Mouse (Mus musculus) hindbrain, embryonic 11.5 days (tissue): Measurements from ENCODE around the gene Wnt10b. TPM values are rescaled to one million over a fixed set of nuclear protein-coding genes. Genes with fewer than 3 reads are reported as not detected.

ENCODE experiments used
- ATAC-seq: fragments of 200-750 bp; cut with Nextera tagmentation; 2 replicates; pipeline ENCODE4 v1.8.0; 2017; ENCODE audit warnings: mild to moderate bottlenecking, moderate TSS enrichment, moderate library complexity; ENCODE audit not compliant: low FRiP score
- DNase-seq: peaks from one replicate; pipeline ENCODE4 v3.0.0-alpha.2; 2015; ENCODE audit warnings: low spot score
- H3K27ac ChIP-seq: fragments of 300-500 bp; sonication (generic); 2 replicates; pipeline ENCODE4 v1.5.1; 2014; ENCODE audit warnings: mild to moderate bottlenecking, low read depth, low read length
- H3K27me3 ChIP-seq: fragments of 300-500 bp; sonication (generic); 2 replicates; pipeline ENCODE4 v1.6.1; 2014; ENCODE audit warnings: mild to moderate bottlenecking, low read length, moderate library complexity, mixed read lengths; ENCODE audit not compliant: control insufficient read depth, insufficient read depth
- H3K36me3 ChIP-seq: fragments of 300-500 bp; sonication (generic); 2 replicates; pipeline ENCODE4 v1.6.1; 2014; ENCODE audit warnings: mild to moderate bottlenecking, low read length, moderate library complexity, mixed read lengths; ENCODE audit not compliant: control insufficient read depth, insufficient read depth
- H3K4me1 ChIP-seq: fragments of 300-500 bp; sonication (generic); replicated peaks from 2 replicates; pipeline ENCODE4 v1.6.1; 2014; ENCODE audit warnings: low read length, mixed read lengths; ENCODE audit not compliant: control insufficient read depth, insufficient read depth
- H3K4me2 ChIP-seq: fragments of 300-500 bp; sonication (generic); replicated peaks from 2 replicates; pipeline ENCODE4 v1.6.1; 2014; ENCODE audit warnings: mild to moderate bottlenecking, low read depth, low read length
- H3K4me3 ChIP-seq: fragments of 300-500 bp; sonication (generic); 2 replicates; pipeline ENCODE4 v1.5.1; 2014; ENCODE audit warnings: low read depth, low read length
- H3K9ac ChIP-seq: fragments of 300-500 bp; sonication (generic); 2 replicates; pipeline ENCODE4 v1.6.1; 2014; ENCODE audit warnings: low read depth, low read length
- H3K9me3 ChIP-seq: fragments of 300-500 bp; sonication (generic); 2 replicates; pipeline ENCODE4 v1.6.1; 2016; ENCODE audit warnings: low read length; ENCODE audit not compliant: control insufficient read depth
- WGBS: fragments of 180-500 bp; shearing (Covaris S2); extraction: QIAGEN DNeasy Blood & Tissue Kit; methylation state at CpG from one replicate; pipeline ENCODE4 v1.1.7; 2014; 5-methylcytosine and 5-hydroxymethylcytosine counted together
- polyA plus RNA-seq: library from polyadenylated mRNA; unstranded; fragments of >200 nt; fragmentation: Nextera tagmentation; extraction: Ambion mirVana; gene quantifications from 2 replicates; pipeline ENCODE4 v1.2.1, GENCODE M21; 2014

Gene Wnt10b
- polyA plus RNA-seq, 1 experiment from 2014 or later = 0.54 TPM

DNA sequence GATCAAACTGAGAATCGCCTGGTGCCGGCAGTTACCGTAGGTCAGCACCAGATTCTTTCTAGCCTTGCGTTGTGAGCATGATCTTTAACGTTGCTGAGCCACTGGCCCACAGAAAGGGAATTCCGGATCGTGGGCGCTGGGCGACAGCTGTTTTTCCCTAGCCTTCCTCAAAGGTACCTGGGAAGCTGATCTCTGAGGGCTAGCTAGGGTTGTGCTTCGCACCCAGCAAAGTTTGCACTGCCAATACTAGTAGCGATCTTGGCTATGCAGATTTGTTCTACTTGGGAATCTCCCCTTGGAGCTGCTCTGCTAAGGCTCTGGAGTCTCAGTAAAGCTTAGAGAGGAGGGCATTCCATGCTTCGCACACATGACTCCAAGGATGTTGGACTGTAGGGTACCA is 13.3 kb upstream of the Wnt10b start:
- peaks cover 11% of the 10 kb centered on the region for H3K4me1 ChIP-seq
- H3K9me3 ChIP-seq = no peaks in the 10 kb centered on the region
- peak; percentile 59 for DNase-seq
- H3K27ac ChIP-seq = no peak overlapping the region
- under 1% methylated on average over 12 of the region's 12 CpGs for WGBS
- H3K27me3 ChIP-seq = peaks cover 94% of the 10 kb centered on the region
- peak overlapping the region; percentile 19; the same call in 1 of the 2 replicates for H3K9ac ChIP-seq
- ATAC-seq = no peak
- H3K4me2 ChIP-seq = peak overlapping the region; percentile 15
- peak overlapping the region; percentile 23 for H3K4me3 ChIP-seq
- no peaks in the 10 kb centered on the region for H3K36me3 ChIP-seq

DNA sequence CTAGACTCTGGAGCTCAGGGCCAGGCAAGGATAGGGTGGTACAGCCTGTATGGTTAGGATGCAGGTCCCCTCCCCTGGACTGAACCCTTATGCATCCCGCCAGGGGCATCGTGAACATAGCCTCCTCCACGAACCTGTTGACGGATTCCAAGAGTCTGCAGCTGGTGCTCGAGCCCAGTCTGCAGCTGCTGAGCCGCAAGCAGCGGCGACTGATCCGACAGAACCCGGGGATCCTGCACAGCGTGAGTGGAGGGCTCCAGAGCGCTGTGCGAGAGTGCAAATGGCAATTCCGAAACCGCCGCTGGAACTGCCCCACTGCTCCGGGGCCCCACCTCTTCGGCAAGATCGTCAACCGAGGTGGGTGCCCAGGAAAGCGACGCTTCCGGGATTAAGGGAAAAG is 12.8 kb upstream of the Wnt10b start:
- Histone ChIP-seq H3K27ac (no peak overlapping the region), H3K4me1 (peaks cover 11% of the 10 kb centered on the region), H3K27me3 (peaks cover 90% of the 10 kb centered on the region), H3K4me3 (peak overlapping the region; percentile 23), H3K9ac (peak overlapping the region; percentile 19; the same call in 1 of the 2 replicates), H3K9me3 (no peaks in the 10 kb centered on the region), H3K4me2 (peak overlapping the region; percentile 15), H3K36me3 (no peaks in the 10 kb centered on the region)
- under 1% methylated on average over 23 of the region's 23 CpGs for WGBS
- DNase-seq (peak; percentile 50), ATAC-seq (no peak)

DNA sequence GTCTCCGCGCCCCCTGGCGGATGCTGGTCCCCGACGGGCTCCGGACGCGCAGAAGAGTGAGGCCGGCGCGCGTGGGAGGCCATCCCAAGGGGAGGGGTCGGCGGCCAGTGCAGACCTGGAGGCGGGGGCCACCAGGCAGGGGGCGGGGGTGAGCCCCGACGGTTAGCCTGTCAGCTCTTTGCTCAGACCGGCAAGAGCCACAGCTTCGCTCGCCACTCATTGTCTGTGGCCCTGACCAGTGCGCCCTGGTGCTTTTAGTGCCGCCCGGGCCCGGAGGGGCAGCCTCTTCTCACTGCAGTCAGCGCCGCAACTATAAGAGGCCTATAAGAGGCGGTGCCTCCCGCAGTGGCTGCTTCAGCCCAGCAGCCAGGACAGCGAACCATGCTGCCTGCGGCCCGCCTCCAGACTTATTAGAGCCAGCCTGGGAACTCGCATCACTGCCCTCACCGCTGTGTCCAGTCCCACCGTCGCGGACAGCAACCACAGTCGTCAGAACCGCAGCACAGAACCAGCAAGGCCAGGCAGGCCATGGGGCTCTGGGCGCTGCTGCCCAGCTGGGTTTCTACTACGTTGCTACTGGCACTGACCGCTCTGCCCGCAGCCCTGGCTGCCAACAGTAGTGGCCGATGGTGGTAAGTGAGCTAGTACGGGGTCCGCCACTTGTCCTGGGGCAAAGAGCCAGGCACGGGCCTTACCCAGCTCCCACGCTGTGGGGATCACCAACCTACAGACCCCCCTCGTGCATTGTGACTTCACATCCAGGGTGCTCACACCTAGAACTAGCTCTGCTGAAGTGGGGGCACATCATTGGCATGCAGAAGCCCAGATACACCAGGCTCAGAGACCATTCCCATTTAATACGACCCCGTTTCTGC is 11.9 kb upstream of the Wnt10b start, which contains the start of gene Wnt1:
Wnt1 (plus strand) TSS at position 197 of the 875 bp plus-strand sequence.
- DNase-seq (peak; percentile 80), ATAC-seq (0 out of 2 replicates have a peak, but pooled peaks have one; percentile 10)
- Histone ChIP-seq H3K36me3 (no peaks in the 10 kb centered on the region), H3K27me3 (peaks cover 84% of the 10 kb centered on the region), H3K9ac (peak within 1 kb of the TSS; percentile 19), H3K4me2 (peak within 1 kb of the TSS; percentile 19; the same call in 1 of the 2 replicates), H3K4me3 (peak within 1 kb of the TSS; percentile 23), H3K4me1 (peaks cover 11% of the 10 kb centered on the region), H3K9me3 (no peaks in the 10 kb centered on the region), H3K27ac (no peak within 1 kb of the TSS)
- WGBS = 2% methylated on average over 48 of the region's 51 CpGs

DNA sequence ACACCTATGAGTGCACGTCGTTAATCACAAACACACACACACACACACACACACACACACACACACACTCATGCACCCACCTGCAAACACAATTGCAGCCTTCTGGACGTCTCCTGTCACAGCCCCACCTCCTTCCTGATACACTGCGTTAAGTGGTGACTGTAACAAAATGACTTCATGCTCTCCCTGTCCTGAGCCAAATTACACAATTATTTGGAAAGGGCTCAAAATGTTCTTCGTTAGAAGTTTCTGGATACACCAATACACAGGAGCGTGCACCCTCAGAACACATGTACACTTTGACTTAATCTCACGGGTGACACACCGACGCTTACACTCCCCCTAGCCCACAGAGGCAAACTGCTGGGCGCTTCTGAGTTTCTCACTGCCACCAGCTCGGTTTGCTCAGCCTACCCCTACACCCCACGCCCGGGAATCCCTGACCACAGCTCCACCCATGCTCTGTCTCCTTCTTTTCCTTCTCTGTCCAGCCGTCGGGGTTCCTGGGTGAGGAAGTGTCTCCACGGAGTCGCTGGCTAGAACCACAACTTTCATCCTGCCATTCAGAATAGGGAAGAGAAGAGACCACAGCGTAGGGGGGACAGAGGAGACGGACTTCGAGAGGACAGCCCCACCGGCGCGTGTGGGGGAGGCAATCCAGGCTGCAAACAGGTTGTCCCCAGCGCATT is 11.2 kb upstream of the Wnt10b start:
- Histone ChIP-seq H3K4me3 (peak overlapping the region; percentile 22), H3K4me2 (no peak overlapping the region), H3K27ac (no peak overlapping the region)

DNA sequence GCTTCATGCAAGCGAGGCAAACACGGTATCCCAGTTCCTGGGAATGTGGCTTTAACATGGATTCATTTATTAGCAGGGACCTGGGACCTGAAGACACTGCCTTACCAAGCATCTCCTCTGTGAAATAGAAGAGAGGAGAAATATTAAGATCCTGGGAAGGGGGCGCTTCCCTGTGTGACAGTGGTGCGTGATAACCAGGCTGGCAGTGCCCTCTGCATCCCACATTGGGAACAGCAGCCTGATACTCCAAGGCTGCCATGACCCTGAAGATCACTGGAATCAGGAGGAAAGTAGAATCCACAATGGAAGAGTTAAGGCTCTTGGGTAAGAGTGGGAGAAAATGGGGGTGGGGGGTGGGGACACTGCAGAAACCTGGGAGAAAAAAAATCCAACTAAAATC is 10.0 kb upstream of the Wnt10b start:
- no peak for ATAC-seq
- WGBS = 25% methylated on average over 4 of the region's 4 CpGs

More for the DNA sequence above, 11.2 kb upstream of the Wnt10b start:
- ATAC-seq (no peak), DNase-seq (peak; percentile 20)
- H3K9ac ChIP-seq = no peak overlapping the region
- peaks cover 11% of the 10 kb centered on the region for H3K4me1 ChIP-seq
- no peaks in the 10 kb centered on the region for H3K36me3 ChIP-seq
- WGBS = 12% methylated on average over 24 of the region's 24 CpGs
- peaks cover 81% of the 10 kb centered on the region for H3K27me3 ChIP-seq
- H3K9me3 ChIP-seq = no peaks in the 10 kb centered on the region

DNA sequence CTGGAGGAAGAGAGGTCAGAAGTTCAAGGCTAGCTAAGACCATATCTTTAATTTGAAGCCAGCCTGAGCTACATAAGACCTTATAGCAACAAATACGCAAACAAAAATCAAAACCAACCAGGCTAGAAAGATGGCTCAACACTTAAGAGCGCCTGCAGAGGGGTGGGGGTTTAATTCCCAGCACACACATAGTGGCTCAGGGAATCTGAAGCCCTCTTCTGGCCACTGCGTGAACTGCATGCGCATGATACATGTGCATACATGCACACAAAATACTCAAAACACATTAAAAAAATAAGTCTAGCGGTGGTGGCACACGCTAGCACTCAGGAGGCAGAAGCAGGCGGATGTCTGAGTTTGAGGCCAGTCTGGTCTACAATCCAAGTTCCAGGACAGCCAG is 7.8 kb upstream of the Wnt10b start:
- no peaks in the 10 kb centered on the region for H3K36me3 ChIP-seq
- H3K9me3 ChIP-seq = no peaks in the 10 kb centered on the region
- peaks cover 5% of the 10 kb centered on the region; the same call in 1 of the 2 replicates for H3K4me1 ChIP-seq
- peaks cover 68% of the 10 kb centered on the region for H3K27me3 ChIP-seq
- H3K27ac ChIP-seq = no peak overlapping the region
- H3K9ac ChIP-seq = no peak overlapping the region
- no peak overlapping the region for H3K4me3 ChIP-seq
- no peak overlapping the region for H3K4me2 ChIP-seq
- DNase-seq = peak; percentile 71
- WGBS = 44% methylated on average over 7 of the region's 7 CpGs
- no peak for ATAC-seq

More for the DNA sequence above, 10.0 kb upstream of the Wnt10b start:
- Histone ChIP-seq H3K27ac (no peak overlapping the region), H3K4me2 (no peak overlapping the region), H3K9me3 (no peaks in the 10 kb centered on the region), H3K9ac (no peak overlapping the region), H3K4me3 (no peak overlapping the region), H3K36me3 (no peaks in the 10 kb centered on the region), H3K27me3 (peaks cover 72% of the 10 kb centered on the region), H3K4me1 (peaks cover 8% of the 10 kb centered on the region; the same call in 1 of the 2 replicates)
- DNase-seq = peak; percentile 40

DNA sequence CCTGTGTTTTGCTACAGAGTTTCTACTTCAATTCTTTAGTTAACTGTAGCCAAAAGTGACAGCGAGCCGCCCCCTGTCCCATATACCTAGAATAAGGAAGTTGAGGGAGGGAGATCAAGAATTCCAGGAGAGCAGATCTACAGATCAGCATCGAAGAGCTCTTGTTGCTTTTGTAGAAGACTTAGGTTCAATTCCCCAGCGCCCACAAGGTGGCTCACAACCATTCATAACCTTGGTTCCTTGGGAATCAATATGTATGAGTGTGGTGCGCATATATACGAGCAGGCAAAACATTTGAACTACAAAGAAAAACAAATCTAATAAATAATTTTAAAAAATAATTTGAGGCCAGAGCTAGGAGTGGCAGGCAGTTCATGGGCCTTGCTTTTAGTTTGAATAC is 3.2 kb upstream of the Wnt10b start:
- Histone ChIP-seq H3K4me1 (peaks cover 9% of the 10 kb centered on the region), H3K9ac (no peak overlapping the region), H3K27me3 (peaks cover 74% of the 10 kb centered on the region), H3K4me3 (no peak overlapping the region), H3K9me3 (no peaks in the 10 kb centered on the region), H3K27ac (no peak overlapping the region), H3K36me3 (no peaks in the 10 kb centered on the region), H3K4me2 (no peak overlapping the region)
- ATAC-seq (no peak), DNase-seq (no peak)
- 27% methylated on average over 6 of the region's 6 CpGs for WGBS

DNA sequence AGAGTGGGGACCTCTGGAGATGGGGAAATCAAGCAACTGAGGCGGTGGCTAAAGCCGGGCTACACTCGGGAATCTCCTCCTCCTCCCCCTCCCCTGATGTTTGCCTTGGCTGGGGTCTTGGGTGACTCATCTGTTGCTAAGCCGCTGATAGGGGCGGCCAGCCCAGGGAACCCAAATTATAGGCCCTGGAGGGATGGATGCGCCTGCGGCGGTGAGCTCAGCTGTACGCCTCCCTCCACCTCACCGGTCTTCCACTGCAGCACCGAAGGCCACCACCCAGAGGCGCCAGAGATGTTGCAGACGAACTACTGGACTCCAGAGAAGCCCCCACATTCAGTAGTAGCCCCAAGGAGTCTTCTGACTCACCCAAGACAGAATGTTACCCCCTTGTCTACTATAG is 2.6 kb upstream of the Wnt10b start:
- H3K9ac ChIP-seq = no peak overlapping the region
- ATAC-seq = no peak

More for the DNA sequence above, 2.6 kb upstream of the Wnt10b start:
- peak; percentile 55 for DNase-seq
- Histone ChIP-seq H3K9me3 (no peaks in the 10 kb centered on the region), H3K4me1 (peaks cover 14% of the 10 kb centered on the region), H3K4me2 (no peak overlapping the region), H3K36me3 (no peaks in the 10 kb centered on the region), H3K4me3 (no peak overlapping the region), H3K27me3 (peaks cover 78% of the 10 kb centered on the region), H3K27ac (no peak overlapping the region)
- WGBS = 2% methylated on average over 13 of the region's 13 CpGs
